Mouse (Mus musculus): ENCODE data around the gene Hcrt.
A peak's percentile ranks its signal among the peaks of the same experiment; 100 is the strongest.

Hcrt gene

DNA sequence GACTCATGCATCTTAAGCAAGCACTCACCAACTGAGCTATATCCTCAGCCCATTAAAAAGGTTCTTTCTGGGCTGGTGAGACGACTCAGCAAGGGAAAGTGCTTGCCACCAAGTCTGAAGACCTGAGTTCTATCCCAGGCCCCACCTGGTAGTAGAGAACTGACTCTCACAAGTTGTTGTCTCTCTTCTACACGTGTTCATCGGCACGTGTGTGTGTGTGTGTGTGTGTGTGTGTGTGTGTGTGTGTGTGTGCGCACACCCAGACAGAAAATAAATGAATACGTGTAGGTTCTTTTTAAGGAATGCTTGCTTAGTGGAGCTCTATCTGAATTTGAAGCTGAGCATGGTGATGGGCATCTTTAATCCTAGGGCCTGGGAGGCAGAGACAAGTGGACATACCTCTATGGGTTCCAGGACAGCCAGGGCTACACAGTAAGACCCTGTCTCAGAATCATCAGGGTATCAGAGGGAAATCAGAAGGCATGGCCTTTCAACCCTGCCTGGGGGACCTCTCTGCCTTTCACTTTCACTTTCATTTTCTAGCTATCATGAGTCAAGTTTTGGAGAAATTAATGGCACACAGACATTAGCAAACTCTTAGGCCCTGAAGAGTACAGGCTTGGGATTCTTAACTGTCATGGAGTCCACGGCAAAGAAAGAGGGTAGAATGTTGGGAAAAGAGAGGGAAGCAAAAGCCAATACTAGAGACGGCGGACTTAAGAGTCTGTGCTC is 27.4 kb downstream of the Hcrt start:
- peak; percentile 32 to 38 for DNase-seq

DNA sequence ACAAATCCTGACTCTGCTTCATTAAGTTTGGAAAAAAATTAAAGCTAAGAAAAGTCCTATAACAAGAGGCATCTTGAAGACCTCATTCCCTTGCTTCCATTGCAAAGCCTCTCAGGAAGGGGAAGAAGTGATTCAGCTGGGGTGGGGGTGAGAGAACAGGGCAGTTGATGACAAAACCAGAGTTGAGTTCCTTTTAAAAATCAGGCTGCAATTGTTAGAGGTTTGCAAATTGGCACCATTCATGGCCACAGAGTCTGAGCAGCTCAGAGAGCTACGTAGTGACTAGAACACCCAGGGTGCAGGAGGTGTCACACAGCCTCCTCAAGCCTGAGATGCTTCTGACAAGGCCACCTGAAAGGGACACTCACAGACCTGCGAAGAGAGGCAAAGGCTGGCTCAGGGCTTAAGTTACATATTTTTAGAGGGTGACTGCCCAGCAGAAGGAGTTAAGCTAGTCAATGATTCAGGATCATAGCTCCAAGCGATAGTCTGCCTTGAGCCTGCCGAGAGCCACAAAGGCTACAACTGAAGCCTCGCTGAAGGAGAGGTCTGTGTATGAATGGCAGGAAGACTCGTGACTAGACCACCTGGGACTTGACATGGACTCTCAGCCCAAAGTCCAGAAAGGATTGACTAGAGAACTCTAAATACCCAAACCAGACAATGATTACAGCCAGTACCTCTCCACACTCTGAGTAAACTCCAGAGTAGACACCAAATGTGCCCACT is 32.1 kb downstream of the Hcrt start:
- DNase-seq, result no peak

DNA sequence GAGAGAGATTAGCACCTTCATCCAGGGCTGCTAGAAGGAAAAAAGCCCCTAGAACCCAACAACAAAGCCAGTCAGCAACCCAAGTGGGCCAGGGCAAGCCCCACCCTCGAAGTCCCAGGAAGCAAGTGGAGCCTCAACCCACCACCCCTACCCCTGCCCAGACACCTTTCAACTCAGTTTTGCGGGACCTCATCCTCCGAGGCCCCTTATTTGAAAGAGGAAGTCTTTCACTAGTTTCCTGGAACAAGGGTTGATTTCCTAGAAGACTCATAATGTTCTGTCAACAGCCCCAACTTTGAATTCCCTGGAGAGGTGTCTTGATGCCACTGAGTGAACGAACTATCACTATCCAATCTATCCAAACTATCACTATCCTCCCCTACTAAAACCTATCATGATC is 32.8 kb downstream of the Hcrt start:
- DNase-seq, result no peak

DNA sequence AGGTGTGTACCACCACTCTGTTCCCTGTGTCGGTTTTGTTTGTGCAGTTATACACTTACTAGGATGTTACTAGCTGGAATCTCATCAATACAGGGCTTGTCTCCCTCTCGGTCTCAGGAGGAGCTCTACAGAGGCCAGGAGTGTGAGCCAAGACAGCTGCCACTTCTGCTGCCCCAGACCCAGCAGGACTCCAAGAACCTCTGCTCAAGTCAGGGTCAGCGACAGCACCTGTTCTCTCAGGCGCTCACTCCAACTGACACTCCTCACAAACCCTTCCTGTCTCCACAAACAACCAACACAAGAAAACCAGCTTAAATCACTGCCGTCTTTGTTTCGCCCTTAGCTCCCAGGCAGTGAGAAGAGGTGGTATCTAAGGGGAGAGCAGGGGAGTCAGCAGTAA is 34.1 kb downstream of the Hcrt start:
- DNase-seq, result no peak

DNA sequence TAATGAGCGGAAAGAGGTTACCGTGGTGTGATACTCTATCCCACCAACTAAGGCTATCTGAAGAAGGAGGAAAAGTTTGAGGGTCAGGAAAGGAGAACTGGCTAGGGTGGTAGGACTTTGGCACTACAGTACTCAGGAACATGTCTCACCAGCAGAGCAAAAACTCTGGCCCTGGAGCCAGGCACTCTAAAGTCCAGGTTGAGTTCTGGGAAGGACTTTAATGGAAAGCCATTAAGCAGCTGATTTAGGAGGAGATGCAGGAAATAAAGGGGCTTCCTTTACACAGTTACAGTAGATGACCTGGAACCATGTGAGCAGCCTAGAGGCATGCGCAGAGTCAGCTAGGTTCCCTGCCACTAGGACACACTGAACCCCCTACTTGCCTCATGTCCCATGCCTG is 35.5 kb downstream of the Hcrt start:
- DNase-seq, result no peak

DNA sequence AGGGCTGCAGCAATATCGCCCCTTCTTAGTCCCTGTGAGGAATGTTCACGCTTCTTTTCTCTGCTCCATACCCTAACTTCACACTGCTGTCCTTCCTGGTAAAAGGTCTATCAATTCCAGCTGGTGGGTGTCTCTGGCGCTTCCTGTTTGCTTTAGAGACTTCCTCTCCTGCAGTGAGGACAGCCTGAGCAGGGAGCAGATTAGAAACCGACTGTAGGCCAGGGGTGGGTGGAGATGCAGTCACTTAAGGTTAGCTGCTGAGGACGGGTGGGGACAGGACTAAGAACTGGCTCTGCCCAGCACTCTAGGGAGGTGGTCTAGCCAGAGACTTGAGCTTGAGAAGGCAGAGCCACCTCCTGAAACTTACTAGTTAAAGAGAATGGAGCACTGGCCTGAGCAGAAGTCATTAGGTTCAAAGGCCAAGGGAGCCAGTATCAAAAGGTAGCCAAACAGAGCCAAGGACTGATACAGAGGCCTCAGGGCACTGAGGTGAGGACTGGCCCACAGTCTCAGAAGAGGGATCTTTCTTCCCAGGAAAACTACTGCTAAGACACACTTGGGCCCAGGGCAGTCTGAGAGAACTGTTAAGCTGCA is 37.7 kb downstream of the Hcrt start:
- DNase-seq, result no peak

DNA sequence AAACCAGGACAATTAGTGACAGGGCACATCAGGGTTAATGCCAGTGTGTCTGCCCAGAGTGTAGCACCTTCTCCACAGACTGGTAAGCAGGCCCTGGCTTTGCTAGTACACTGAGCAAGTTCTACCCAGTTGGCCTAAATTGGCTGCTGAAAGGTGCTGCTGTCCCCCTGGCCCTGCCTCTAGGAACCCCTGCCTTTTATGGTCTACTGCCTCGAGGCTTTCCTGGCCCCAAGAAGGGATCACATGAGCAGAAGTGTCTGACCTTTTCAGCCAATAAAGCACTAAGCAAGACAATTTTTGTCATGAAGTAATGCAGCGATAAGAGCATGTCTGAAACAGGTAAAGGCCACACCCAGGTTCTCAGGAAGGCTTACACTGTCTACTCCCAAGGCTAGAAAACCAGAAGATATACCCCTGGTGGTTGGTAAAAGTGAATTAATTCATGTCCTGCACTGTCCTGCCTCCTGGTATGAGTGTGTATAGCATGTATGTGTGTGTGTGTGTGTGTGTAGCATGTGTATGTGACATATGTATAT is 40.2 kb downstream of the Hcrt start:
- no peak for DNase-seq

DNA sequence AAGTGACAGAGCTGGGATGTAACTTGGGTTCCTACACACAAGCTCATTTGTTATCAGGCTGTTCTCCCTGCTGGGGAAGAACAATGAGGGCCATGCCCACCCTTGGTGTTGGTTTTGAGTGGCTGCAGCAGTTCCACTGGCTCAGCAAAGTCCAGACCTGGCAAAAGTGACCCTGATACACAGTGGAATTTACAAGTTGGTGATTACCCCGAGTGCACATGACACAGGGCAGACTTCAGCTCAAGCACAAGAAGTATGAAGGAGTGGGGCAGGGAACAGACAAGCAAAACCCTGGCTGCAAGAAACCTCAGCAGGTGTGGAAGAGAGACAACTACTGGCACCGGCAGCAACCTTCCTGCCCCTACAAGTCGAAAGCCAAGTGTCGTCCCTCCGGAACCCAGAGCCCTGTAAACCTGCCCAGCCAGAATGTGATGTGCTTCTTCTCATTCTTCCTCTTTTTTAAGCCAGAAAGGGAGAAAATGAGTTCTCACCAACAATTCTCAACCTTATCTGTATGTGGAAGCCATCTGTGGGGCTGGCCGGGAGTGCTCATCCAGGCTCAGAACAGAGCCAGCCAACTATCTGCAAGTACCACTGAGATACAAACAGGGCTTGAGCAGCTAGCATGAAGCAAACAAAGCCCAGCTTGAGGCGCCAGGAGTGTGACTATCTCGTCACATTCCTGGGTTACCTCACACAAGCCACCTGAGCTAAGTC is 40.8 kb downstream of the Hcrt start:
- DNase-seq, result no peak

DNA sequence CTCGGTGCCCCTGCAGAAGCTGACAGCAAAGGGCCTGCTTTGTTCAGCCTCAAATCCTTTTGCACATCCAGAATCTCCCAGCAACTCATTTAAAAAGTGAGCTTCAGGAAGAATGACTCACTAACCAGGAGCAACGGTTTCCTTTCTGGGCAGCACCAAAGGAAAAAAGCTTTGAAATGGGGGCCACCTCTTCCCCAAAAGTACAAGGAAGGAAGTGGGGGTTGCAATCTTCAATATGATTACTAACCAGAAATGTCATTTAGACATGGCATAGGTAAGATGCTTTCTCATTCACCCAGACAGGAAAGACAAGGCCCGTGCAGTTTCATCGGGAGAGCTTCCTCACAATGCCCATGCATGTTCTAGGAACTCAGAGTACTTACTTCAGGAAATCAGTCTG is 41.5 kb downstream of the Hcrt start:
- DNase-seq, result no peak

DNA sequence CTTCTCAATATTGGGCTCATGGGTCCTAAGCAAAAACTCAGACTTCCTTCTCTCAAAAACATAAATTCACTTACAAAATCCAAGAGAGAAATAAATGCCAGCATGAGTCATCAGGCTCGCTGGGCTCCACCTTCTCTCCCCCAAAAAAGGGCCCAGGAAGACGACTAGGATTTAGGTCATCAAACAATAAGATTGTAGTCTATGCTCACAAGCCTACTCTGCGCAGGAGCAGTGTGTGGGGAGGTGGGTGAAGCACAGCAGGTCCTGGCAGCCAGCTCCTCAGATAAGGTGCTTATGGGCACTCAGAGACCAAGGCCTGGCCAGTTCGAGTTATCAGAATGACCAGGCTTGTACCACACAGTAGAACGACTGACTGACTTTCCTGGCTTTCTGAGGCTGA is 42.4 kb downstream of the Hcrt start:
- DNase-seq, result no peak

DNA sequence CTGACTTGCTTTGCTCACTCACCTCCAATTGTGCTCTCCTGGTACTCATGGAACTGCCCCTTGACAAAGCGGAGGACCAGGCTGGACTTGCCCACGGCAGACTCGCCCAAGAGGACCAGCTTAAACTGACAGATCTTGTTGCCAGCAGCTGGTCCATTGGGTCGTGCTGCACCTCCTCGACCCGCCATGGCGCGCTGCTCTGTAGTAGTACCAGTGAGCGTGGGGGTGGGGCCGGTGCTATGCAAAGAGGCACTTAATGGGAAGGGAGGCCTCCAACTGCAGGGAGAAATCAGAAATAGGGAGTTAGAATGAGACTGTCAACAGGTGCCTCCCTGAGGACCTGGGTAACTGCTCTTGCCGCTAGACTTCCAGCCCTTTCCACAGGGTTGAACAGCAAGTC is 42.8 kb downstream of the Hcrt start:
- DNase-seq, result no peak

DNA sequence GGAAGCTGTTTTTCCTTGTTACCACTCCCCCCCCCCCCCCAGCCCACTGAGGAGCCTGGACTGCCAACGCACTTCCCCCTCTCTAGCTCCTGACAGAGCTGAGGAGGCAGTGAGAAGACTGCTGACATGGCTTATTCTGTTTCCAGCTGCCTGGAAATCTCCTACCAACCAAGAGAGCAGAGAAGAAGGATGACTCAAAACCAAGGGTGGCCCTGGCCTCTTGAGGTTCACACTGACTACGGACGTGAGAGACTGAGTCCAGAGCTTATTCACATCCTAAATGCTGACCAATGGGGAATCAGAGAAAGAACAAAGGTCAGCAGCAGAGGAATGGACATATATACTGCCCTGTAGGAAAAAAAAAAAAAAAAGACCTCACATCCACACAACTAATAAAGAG is 43.4 kb downstream of the Hcrt start:
- DNase-seq, result no peak

DNA sequence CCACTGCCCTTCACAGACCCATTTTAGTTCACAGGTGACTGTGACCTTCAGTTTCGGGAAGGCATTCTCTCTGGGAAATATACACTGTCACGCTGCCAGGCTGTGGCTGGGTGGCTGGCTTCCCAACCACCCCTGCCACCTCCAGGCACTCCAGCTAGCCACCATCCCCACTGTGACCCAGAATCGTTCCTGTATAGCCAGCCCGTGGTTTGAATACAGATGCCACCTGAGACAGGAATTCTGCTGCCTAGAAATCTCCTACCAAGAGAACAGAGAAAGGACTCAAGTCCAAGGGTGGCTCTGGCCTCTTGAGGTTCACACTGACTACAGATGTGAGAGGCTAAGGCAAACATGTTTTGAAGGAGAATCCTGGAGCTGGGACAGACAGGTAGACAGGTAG is 43.9 kb downstream of the Hcrt start:
- DNase-seq, result no peak

DNA sequence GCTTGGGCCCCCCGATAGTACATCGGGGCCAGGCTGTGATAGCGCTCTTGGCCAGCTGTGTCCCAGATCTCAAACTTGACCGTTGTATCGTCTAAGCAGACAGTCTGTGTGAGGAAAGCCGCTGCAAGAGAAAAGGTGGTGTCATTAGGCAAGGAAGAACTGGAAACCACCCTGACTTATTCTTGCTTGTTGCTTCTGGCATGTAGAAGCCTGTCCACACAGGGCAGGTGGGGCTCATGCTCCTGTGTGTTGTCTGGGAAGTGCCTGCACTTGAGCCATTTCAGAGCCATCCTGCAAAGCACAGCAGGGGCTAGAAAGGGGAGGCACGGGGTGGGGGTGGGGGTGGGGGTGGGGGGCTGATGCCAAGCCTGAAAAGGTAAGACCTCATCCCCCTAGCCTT is 44.3 kb downstream of the Hcrt start:
- DNase-seq, result no peak

DNA sequence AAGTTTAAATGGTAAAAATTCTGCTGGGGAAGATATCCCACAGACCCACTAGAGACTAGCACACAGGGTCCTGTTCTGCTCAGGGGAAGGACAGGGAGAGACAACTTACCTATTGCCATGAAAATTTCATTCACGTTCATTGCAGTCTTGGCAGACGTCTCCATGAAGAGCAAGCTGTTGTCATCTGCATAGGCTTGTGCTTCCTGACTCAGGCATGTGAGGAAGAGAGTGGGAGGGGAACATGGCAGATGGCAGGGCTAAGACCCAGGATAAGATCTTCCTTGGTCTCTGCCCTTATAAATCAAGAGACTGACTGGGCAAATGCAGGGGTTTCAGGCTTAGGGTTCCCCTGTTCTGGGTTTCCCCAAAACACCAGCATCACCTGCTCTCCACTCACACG is 46.1 kb downstream of the Hcrt start:
- no peak for DNase-seq

DNA sequence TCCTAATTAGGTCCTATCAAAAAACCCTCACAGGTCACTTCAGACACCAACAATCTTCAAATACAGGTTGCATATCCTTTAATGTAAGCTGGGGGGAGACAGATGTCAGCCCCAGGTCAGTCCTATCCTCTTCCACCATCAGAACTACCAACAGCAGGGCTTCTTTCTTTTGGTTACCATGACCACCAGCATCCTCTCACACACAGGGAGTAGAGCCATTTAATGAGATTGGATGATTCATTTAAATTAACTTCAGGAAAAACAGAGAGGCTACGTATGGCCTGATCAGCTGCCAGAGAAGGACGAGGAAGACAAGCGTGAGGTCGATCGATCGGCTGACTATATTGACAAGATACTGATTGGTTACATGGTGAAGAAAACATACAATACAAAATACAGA is 47.8 kb downstream of the Hcrt start:
- no peak for DNase-seq

DNA sequence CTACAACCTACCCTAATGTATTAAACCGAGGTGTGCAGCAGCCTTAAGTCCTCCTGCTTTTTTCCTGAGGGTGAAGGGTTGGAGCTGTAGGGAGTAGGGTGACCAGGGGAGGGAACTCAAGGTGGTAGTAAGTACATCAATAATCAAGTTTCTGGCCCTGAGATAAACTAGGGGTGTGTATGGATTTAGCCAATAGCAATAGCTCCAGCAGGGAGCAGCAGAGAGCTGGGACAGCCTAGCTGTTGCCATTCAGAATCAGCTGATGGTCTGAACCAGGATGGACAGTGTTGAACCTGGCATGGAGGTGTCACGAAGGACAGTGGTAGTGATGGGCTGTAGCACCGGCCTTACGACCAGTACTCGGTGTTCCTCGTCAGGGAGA is 48.2 kb downstream of the Hcrt start:
- peak; percentile 75 to 78 for DNase-seq

DNA sequence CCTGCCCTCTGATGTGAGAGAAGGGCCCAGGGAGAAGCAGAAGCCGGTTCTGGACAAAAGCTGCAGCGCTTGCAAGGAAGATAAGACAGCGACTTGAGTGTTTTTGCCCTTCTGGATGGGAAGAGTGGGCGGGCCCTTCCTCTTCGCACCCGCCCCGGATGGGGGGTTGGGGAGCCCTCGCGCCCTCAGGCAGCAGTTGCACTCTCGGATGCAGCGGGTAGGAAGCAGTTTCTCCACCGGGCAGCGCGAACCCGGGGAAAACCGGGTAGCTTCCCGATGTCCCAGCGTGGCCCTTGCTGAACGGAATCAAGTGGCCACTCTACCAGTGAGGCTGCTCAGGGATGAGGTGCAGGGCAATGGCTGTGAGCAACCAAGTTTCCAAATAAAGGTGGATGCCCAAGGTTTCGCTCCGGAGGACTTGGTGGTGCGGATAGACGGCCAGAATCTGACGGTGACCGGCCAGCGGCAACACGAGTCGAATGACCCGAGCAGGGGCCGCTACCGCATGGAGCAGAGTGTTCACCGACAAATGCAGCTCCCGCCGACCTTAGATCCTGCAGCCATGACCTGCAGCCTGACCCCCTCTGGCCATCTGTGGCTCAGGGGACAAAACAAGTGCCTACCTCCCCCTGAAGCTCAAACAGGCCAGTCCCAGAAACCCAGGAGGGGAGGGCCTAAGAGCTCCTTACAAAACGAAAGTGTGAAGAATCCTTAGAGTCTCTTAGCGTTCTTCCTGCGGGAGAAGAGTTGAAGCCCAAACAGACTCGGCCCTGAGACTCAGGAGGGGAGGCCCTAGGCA is 48.8 kb downstream of the Hcrt start, which contains the start of gene Hspb9:
Hspb9 (plus strand) TSS at position 116 of the 799 bp plus-strand sequence.
- peak; percentile 63 to 66 for DNase-seq

DNA sequence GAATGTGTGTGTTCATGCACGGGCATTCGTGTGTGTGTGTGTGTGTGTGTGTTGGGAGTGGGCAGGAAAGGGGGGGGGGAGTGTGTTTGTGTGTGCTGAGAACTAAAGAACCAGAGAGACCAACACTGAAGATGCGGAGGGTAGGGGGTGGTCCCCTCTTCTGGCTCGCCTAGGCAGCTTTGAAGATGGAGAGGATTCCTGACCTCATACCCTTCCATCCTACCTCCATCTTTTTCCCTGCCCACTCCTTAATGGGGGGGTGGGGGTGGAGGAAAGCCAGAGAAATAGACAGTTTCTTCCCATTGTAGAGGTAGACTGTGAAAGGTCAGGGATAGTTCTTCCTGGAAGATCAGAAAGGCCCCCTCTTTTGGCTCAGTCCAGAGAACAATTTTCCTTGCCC is 49.6 kb downstream of the Hcrt start:
- DNase-seq, result no peak

DNA sequence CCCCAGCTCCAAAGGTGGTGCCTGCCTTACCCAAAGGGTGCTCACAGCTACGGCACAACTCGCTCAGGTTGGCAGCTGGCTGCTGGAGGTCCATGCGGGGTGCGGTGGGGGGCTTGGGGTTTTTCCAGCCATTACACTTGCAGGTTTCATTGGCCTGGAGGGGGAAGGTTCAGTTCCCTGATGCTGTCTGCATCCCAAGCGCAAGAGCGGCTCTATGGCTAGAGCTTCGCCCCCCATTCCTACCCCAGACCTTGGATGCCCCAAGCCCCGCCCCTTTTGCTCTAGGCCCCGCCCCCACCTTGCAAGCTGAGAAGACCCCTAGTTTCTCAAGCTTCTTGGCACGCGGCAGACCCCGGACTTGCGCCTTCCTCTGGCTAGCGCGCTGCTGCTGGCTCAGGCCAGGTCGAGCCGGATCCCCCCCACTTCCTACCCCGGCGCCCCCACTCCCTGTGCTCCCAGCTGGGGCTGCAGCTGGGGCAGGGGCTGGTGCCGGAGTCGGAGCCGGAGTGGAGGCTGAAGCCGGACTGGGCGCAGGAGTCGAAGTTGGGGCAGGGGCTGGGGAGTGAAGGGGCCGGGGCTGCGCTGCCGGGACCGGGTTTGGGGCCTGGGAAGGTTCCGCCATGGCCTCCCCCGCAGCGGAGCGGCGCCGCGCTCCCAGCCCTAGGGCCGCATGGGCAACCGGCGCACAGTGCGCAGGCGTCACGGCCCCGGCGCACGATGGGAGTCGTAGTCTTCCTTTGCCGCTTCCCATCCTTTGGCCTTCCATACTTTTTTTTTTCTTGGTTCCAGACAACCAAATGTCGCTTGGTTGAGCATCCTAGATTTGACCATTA is 50.7 kb downstream of the Hcrt start, which contains the start of gene Kat2a:
Kat2a (minus strand) TSS at position 683 of the 833 bp plus-strand sequence.
- peak; percentile 59 to 69 for DNase-seq
